Mouse (Mus musculus) R1 (cell line): ENCODE results near the gene Zfp61.
A peak's percentile ranks its signal among the peaks of the same experiment; 100 is the strongest.

Experiments used
- DNase-seq: peaks from one replicate; pipeline ENCODE4 v3.0.0-alpha.2; 2018; ENCODE audit warnings: low read depth, low spot score

Zfp61 gene

GRCm38 (mm10) chr7:24297361-24298095 lies 3.5 kb downstream of the Zfp61 start:
- no peak for DNase-seq

- DNase-seq: no peak
These were observed 4.6 kb downstream of the Zfp61 start for GRCm38 (mm10) chr7:24296386-24296785.

- DNase-seq: no peak
These were observed 5.7 kb downstream of the Zfp61 start for GRCm38 (mm10) chr7:24295376-24295775.

GRCm38 (mm10) chr7:24294763-24295162 lies 6.3 kb downstream of the Zfp61 start:
- no peak for DNase-seq

- no peak for DNase-seq
These were observed 7.8 kb downstream of the Zfp61 start for GRCm38 (mm10) chr7:24293061-24293851.

GRCm38 (mm10) chr7:24291387-24292090 lies 9.5 kb downstream of the Zfp61 start:
- peak; percentile 59 for DNase-seq

- no peak for DNase-seq
These were observed 10.8 kb downstream of the Zfp61 start for GRCm38 (mm10) chr7:24290106-24290693.

- DNase-seq: no peak
These were observed 12.5 kb downstream of the Zfp61 start for GRCm38 (mm10) chr7:24288512-24288911.

GRCm38 (mm10) chr7:24287670-24288069 lies 13.4 kb downstream of the Zfp61 start:
- peak; percentile 67 for DNase-seq

- no peak for DNase-seq
These were observed 14.1 kb downstream of the Zfp61 start for GRCm38 (mm10) chr7:24286916-24287315.

- peak; percentile 43 for DNase-seq
These were observed 14.9 kb downstream of the Zfp61 start for GRCm38 (mm10) chr7:24286090-24286489.

- DNase-seq: no peak
These were observed 20.2 kb downstream of the Zfp61 start for GRCm38 (mm10) chr7:24280858-24281145.

GRCm38 (mm10) chr7:24280031-24280857 lies 20.8 kb downstream of the Zfp61 start:
- DNase-seq: peak; percentile 82

- DNase-seq: peak; percentile 91
These were observed 22.3 kb downstream of the Zfp61 start for GRCm38 (mm10) chr7:24278771-24279170.

GRCm38 (mm10) chr7:24274456-24274855 lies 26.6 kb downstream of the Zfp61 start:
- DNase-seq: no peak

GRCm38 (mm10) chr7:24271191-24271590 lies 29.8 kb downstream of the Zfp61 start:
- no peak for DNase-seq

GRCm38 (mm10) chr7:24270288-24270672 lies 30.8 kb downstream of the Zfp61 start, which contains the start of gene Zfp93:
TSS of gene Zfp93 (plus strand) at chr7:24270420.
- peak; percentile 95 for DNase-seq

GRCm38 (mm10) chr7:24269667-24270287 lies 31.3 kb downstream of the Zfp61 start:
- no peak for DNase-seq

GRCm38 (mm10) chr7:24269256-24269655 lies 31.8 kb downstream of the Zfp61 start:
- peak; percentile 66 for DNase-seq
